Mouse (Mus musculus) ES-E14 (cell line): ENCODE measurements around the gene Eml4. TPM values are rescaled to one million over a fixed set of nuclear protein-coding genes. Genes with fewer than 3 reads are reported as not detected.

Source experiments
- DNase-seq: peaks from one replicate; pipeline ENCODE4 v3.0.0-alpha.2; 2013; ENCODE audit warnings: low read depth, low spot score
- H3K27ac ChIP-seq: 2 replicates; pipeline ENCODE4 v1.5.1; 2012; ENCODE audit warnings: low read depth, mild to moderate bottlenecking, low read length, moderate library complexity, mixed read lengths; ENCODE audit not compliant: poor library complexity, insufficient read depth, severe bottlenecking
- H3K36me3 ChIP-seq: 2 replicates; pipeline ENCODE4 v1.6.1; 2012; ENCODE audit warnings: mild to moderate bottlenecking, low read length, moderate library complexity, mixed read lengths; ENCODE audit not compliant: control insufficient read depth, poor library complexity, insufficient read depth, severe bottlenecking
- H3K4me1 ChIP-seq, 2 experiments: fragments of 150-350 bp in 1 of 2; sonication (generic) in 1 of 2; 2 replicates each; pipeline ENCODE4 v1.6.1; 2012; ENCODE audit warnings: low read length in 2 of 2, mild to moderate bottlenecking in 1 of 2, mixed read lengths in 1 of 2; ENCODE audit not compliant: control insufficient read depth in 2 of 2, insufficient read depth in 2 of 2, poor library complexity in 1 of 2
- H3K4me3 ChIP-seq, 2 experiments: fragments of 150-350 bp in 1 of 2; sonication (generic) in 1 of 2; 2 replicates each; pipeline ENCODE4 v1.5.1; 2012; ENCODE audit warnings: low read length in 2 of 2, low read depth in 1 of 2, mild to moderate bottlenecking in 1 of 2, mixed read lengths in 1 of 2; ENCODE audit not compliant: insufficient read depth in 1 of 2, poor library complexity in 1 of 2, severe bottlenecking in 1 of 2
- H3K9ac ChIP-seq: 2 replicates; pipeline ENCODE4 v1.6.1; 2012; ENCODE audit warnings: low read depth, mild to moderate bottlenecking, low read length, mixed read lengths; ENCODE audit not compliant: poor library complexity, insufficient read depth, severe bottlenecking
- H3K9me3 ChIP-seq: fragments of 150-350 bp; sonication (generic); 2 replicates; pipeline ENCODE4 v1.6.1; 2012; ENCODE audit warnings: low read depth, mild to moderate bottlenecking, low read length; ENCODE audit not compliant: control insufficient read depth, insufficient read depth
- CHD2 ChIP-seq: IDR thresholded peaks from 2 replicates; pipeline ENCODE4 v1.6.1; 2014; ENCODE audit warnings: mild to moderate bottlenecking, low read depth, low read length, inconsistent platforms
- HCFC1 ChIP-seq: IDR thresholded peaks from 2 replicates; pipeline ENCODE4 v1.6.1; 2012; ENCODE audit warnings: low read length, inconsistent platforms, borderline replicate concordance; ENCODE audit not compliant: insufficient read depth
- MAFK ChIP-seq: IDR thresholded peaks from 2 replicates; pipeline ENCODE4 v1.6.1; 2014; ENCODE audit warnings: mild to moderate bottlenecking, low read depth, low read length, inconsistent platforms; ENCODE audit not compliant: insufficient read depth
- ZC3H11A ChIP-seq: IDR thresholded peaks from 2 replicates; pipeline ENCODE4 v1.6.1; 2012; ENCODE audit warnings: low read depth, mild to moderate bottlenecking, inconsistent platforms, low read length, borderline replicate concordance
- ZNF384 ChIP-seq: IDR thresholded peaks from 2 replicates; pipeline ENCODE4 v1.6.1; 2012; ENCODE audit warnings: low read depth, low read length, inconsistent platforms
- in situ Hi-C, 2 experiments: fragments of 600-800 bp; cut with MboI; formaldehyde crosslinking; loops; one replicate each; pipeline ENCODE4 v1.15.1; 2025; ENCODE audit warnings: low sequenced_read_pairs in 2 of 2, inconsistent platforms in 1 of 2; ENCODE audit not compliant: unreplicated experiment in 2 of 2
- total RNA-seq: library from RNA; depleted of rRNA; stranded (reverse); fragments of 300-350 nt; gene quantifications from 2 replicates; pipeline ENCODE4 v1.2.3, GENCODE M21; 2012

The Eml4 gene
- total RNA-seq, 1 experiment, result 43.0 TPM

- no peak overlapping the region for H3K4me3 ChIP-seq
- no peaks in the 10 kb centered on the region for H3K4me1 ChIP-seq
- H3K27ac ChIP-seq, result no peak overlapping the region
- DNase-seq, result no peak
- no peaks in the 10 kb centered on the region for H3K36me3 ChIP-seq
- H3K9ac ChIP-seq, result no peak overlapping the region
- in situ Hi-C loops, result no loop called here
- H3K9me3 ChIP-seq, result no peaks in the 10 kb centered on the region
- TF ChIP-seq MAFK, result no peak
- TF ChIP-seq ZNF384, result no peak
- TF ChIP-seq HCFC1, result no peak
- TF ChIP-seq CHD2, result no peak
- no peak for TF ChIP-seq ZC3H11A
These were observed 11.2 kb upstream of the Eml4 start for GRCm38 (mm10) chr17:83339368-83340085.

- Histone ChIP-seq H3K27ac (no peak overlapping the region), H3K4me1 (no peaks in the 10 kb centered on the region), H3K4me3 (no peak overlapping the region), H3K36me3 (no peaks in the 10 kb centered on the region), H3K9me3 (no peaks in the 10 kb centered on the region), H3K9ac (no peak overlapping the region)
- in situ Hi-C loops, result no loop called here
- TF ChIP-seq ZNF384, result no peak
- no peak for TF ChIP-seq ZC3H11A
- TF ChIP-seq HCFC1, result no peak
- no peak for TF ChIP-seq MAFK
- no peak for TF ChIP-seq CHD2
- no peak for DNase-seq
These were observed 9.7 kb upstream of the Eml4 start for GRCm38 (mm10) chr17:83340895-83341524.

- no peak for DNase-seq
- no peak overlapping the region for H3K4me3 ChIP-seq
- no peak overlapping the region for H3K9ac ChIP-seq
- in situ Hi-C loops, result no loop called here
- H3K36me3 ChIP-seq, result no peaks in the 10 kb centered on the region
- TF ChIP-seq MAFK (no peak), ZNF384 (no peak), CHD2 (no peak)
- H3K4me1 ChIP-seq, result no peaks in the 10 kb centered on the region
- no peaks in the 10 kb centered on the region for H3K9me3 ChIP-seq
- H3K27ac ChIP-seq, result no peak overlapping the region
These were observed 6.5 kb upstream of the Eml4 start for GRCm38 (mm10) chr17:83344226-83344625.

GRCm38 (mm10) chr17:83348056-83348822, 2.5 kb upstream of the Eml4 start:
- TF ChIP-seq ZC3H11A, result no peak
- no peak for TF ChIP-seq ZNF384
- TF ChIP-seq CHD2, result no peak
- no peak for TF ChIP-seq HCFC1
- no peak for TF ChIP-seq MAFK
- in situ Hi-C loops, result no loop called here
- peaks cover 1 to 2% of the 10 kb centered on the region in 2 experiments; a peak in 1 of 4 replicates for H3K4me1 ChIP-seq
- no peak overlapping the region for H3K4me3 ChIP-seq
- no peak overlapping the region for H3K9ac ChIP-seq
- DNase-seq, result no peak
- H3K27ac ChIP-seq, result no peak overlapping the region
- H3K9me3 ChIP-seq, result no peaks in the 10 kb centered on the region
- no peaks in the 10 kb centered on the region for H3K36me3 ChIP-seq
